Mouse (Mus musculus) hindbrain, postnatal 0 days (tissue): ENCODE measurements around the gene 4933405L10Rik. TPM values are rescaled to one million over a fixed set of nuclear protein-coding genes. Genes with fewer than 3 reads are reported as not detected.

ENCODE experiments used
- ATAC-seq: fragments of 200-750 bp; cut with Nextera tagmentation; 2 replicates; pipeline ENCODE4 v1.8.0; 2017; ENCODE audit warnings: mild to moderate bottlenecking, moderate TSS enrichment, moderate library complexity
- DNase-seq: peaks from one replicate; pipeline ENCODE4 v3.0.0-alpha.2; 2015; ENCODE audit warnings: low spot score
- H3K27ac ChIP-seq: fragments of 300-500 bp; sonication (generic); 2 replicates; pipeline ENCODE4 v1.5.1; 2014; ENCODE audit warnings: mild to moderate bottlenecking
- H3K27me3 ChIP-seq: fragments of 300-500 bp; sonication (generic); 2 replicates; pipeline ENCODE4 v1.6.1; 2014; ENCODE audit warnings: low read length, mixed read lengths; ENCODE audit not compliant: insufficient read depth
- H3K36me3 ChIP-seq: fragments of 300-500 bp; sonication (generic); 2 replicates; pipeline ENCODE4 v1.6.1; 2014; ENCODE audit warnings: low read length, mixed read lengths; ENCODE audit not compliant: insufficient read depth
- H3K4me1 ChIP-seq: fragments of 300-500 bp; sonication (generic); 2 replicates; pipeline ENCODE4 v1.6.1; 2014; ENCODE audit warnings: antibody characterized with exemption, low read length, mixed read lengths; ENCODE audit not compliant: insufficient read depth
- H3K4me2 ChIP-seq: fragments of 300-500 bp; sonication (generic); 2 replicates; pipeline ENCODE4 v1.6.1; 2014; ENCODE audit warnings: low read depth, mild to moderate bottlenecking, low read length, moderate library complexity, mixed read lengths
- H3K4me3 ChIP-seq: fragments of 300-500 bp; sonication (generic); 2 replicates; pipeline ENCODE4 v1.5.1; 2014; ENCODE audit warnings: low read length
- H3K9ac ChIP-seq: fragments of 300-500 bp; sonication (generic); replicated peaks from 2 replicates; pipeline ENCODE4 v1.6.1; 2014; ENCODE audit warnings: mild to moderate bottlenecking, low read length, moderate library complexity, mixed read lengths
- H3K9me3 ChIP-seq: fragments of 300-500 bp; sonication (generic); 2 replicates; pipeline ENCODE4 v1.6.1; 2016; ENCODE audit warnings: low read length, mixed read lengths
- CTCF ChIP-seq: IDR thresholded peaks from 2 replicates; pipeline ENCODE4 v1.5.1; 2016; ENCODE audit warnings: antibody characterized with exemption, control low read depth, low read depth
- WGBS: fragments of 180-500 bp; shearing (Covaris S2); extraction: QIAGEN DNeasy Blood & Tissue Kit; methylation state at CpG from one replicate; pipeline ENCODE4 v1.1.7; 2014; 5-methylcytosine and 5-hydroxymethylcytosine counted together
- polyA plus RNA-seq: library from polyadenylated mRNA; unstranded; fragments of >200 nt; fragmentation: Nextera tagmentation; extraction: Ambion mirVana; gene quantifications from 2 replicates; pipeline ENCODE4 v1.2.1, GENCODE M21; 2015
- total RNA-seq: library from RNA; depleted of rRNA; stranded (reverse); fragments of >200 nt; gene quantifications from 2 replicates; pipeline ENCODE4 v1.2.3, GENCODE M21; 2014; rRNA removed

The 4933405L10Rik gene
- total and polyA plus RNA-seq, 2 experiments from 2014 or later, result 0.38 TPM; not detected in 1

GRCm38 (mm10) chr8:105753916-105754315 lies 46.5 kb downstream of the 4933405L10Rik start:
- Histone ChIP-seq H3K9me3 (no peaks in the 10 kb centered on the region), H3K4me1 (peaks cover 11% of the 10 kb centered on the region), H3K9ac (no peak overlapping the region), H3K4me2 (no peak overlapping the region), H3K27ac (no peak overlapping the region), H3K4me3 (no peak overlapping the region), H3K27me3 (no peaks in the 10 kb centered on the region), H3K36me3 (no peaks in the 10 kb centered on the region)
- no peak for TF ChIP-seq CTCF
- ATAC-seq (no peak), DNase-seq (no peak)
- 44% methylated on average over 2 of the region's 2 CpGs for WGBS

- TF ChIP-seq CTCF, result no peak
- no peak overlapping the region for H3K4me2 ChIP-seq
- 79% methylated on average over 2 of the region's 2 CpGs for WGBS
- no peak overlapping the region for H3K9ac ChIP-seq
- ATAC-seq, result no peak
- H3K9me3 ChIP-seq, result no peaks in the 10 kb centered on the region
- no peaks in the 10 kb centered on the region for H3K36me3 ChIP-seq
- H3K27me3 ChIP-seq, result no peaks in the 10 kb centered on the region
- H3K4me3 ChIP-seq, result no peak overlapping the region
- peaks cover 11% of the 10 kb centered on the region for H3K4me1 ChIP-seq
- H3K27ac ChIP-seq, result no peak overlapping the region
- no peak for DNase-seq
Measured at GRCm38 (mm10) chr8:105754688-105755087, 47.2 kb downstream of the 4933405L10Rik start.

GRCm38 (mm10) chr8:105757796-105758276 lies 50.4 kb downstream of the 4933405L10Rik start:
- Histone ChIP-seq H3K27me3 (no peaks in the 10 kb centered on the region), H3K27ac (peak overlapping the region; percentile 93), H3K9me3 (no peaks in the 10 kb centered on the region), H3K9ac (peak overlapping the region; percentile 80), H3K4me1 (0 out of 2 replicates have a peak, but pooled peaks cover 5% of the 10 kb centered on the region), H3K36me3 (no peaks in the 10 kb centered on the region), H3K4me3 (peak overlapping the region; percentile 97), H3K4me2 (peak overlapping the region; percentile 62)
- no peak for TF ChIP-seq CTCF
- ATAC-seq, result no peak; the same call in 1 of the 2 replicates
- WGBS, result under 1% methylated on average over 12 of the region's 12 CpGs
- DNase-seq, result no peak

- DNase-seq, result peak; percentile 98
- Histone ChIP-seq H3K27me3 (no peaks in the 10 kb centered on the region), H3K36me3 (no peaks in the 10 kb centered on the region), H3K4me1 (0 out of 2 replicates have a peak, but pooled peaks cover 5% of the 10 kb centered on the region), H3K4me3 (peak within 1 kb of the TSS; percentile 97), H3K4me2 (peak within 1 kb of the TSS; percentile 62), H3K9me3 (no peaks in the 10 kb centered on the region), H3K27ac (peak within 1 kb of the TSS; percentile 93), H3K9ac (peak within 1 kb of the TSS; percentile 80)
- peak; percentile 15; the same call in 1 of the 2 replicates for TF ChIP-seq CTCF
- 3% methylated on average over 57 of the region's 57 CpGs for WGBS
- ATAC-seq, result peak; percentile 99
Measured at GRCm38 (mm10) chr8:105758277-105759108, 51.0 kb downstream of the 4933405L10Rik start, which contains the start of gene Gfod2. Gfod2 (minus strand) TSS chr8:105758664.

Other genes with a start within 250 kb of the 4933405L10Rik start
- gene Tppp3, start 236.1 kb upstream of the 4933405L10Rik start, total RNA-seq, result 106 and 108 TPM in 2 replicates
- 197 and 201 TPM in 2 replicates for gene Tppp3, start 236.1 kb upstream of the 4933405L10Rik start, polyA plus RNA-seq
- 49.3 and 54.2 TPM in 2 replicates for gene Zdhhc1, start 210.8 kb upstream of the 4933405L10Rik start, total RNA-seq
- 31.3 and 34.7 TPM in 2 replicates for gene Zdhhc1, start 210.8 kb upstream of the 4933405L10Rik start, polyA plus RNA-seq
- gene Hsd11b2, start 188.9 kb upstream of the 4933405L10Rik start, total RNA-seq, result 6.1 and 9.9 TPM in 2 replicates
- 6.3 and 7.4 TPM in 2 replicates for gene Hsd11b2, start 188.9 kb upstream of the 4933405L10Rik start, polyA plus RNA-seq
- 231 and 249 TPM in 2 replicates for gene Atp6v0d1, start 141.6 kb upstream of the 4933405L10Rik start, total RNA-seq
- gene Atp6v0d1, start 141.6 kb upstream of the 4933405L10Rik start, polyA plus RNA-seq, result 271 and 289 TPM in 2 replicates
- 14.4 and 15.1 TPM in 2 replicates for gene Ripor1, start 102.4 kb upstream of the 4933405L10Rik start, total RNA-seq
- gene Ripor1, start 102.4 kb upstream of the 4933405L10Rik start, polyA plus RNA-seq, result 23.5 and 28.7 TPM in 2 replicates
- 27.4 and 35.9 TPM in 2 replicates for gene Ctcf, start 71.1 kb upstream of the 4933405L10Rik start, total RNA-seq
- gene Ctcf, start 71.1 kb upstream of the 4933405L10Rik start, polyA plus RNA-seq, result 87.4 and 88.1 TPM in 2 replicates
- gene Agrp, start 70.3 kb upstream of the 4933405L10Rik start, total RNA-seq, result 2.1 TPM in 1 of 2 replicates, not detected in the other
- gene Agrp, start 70.3 kb upstream of the 4933405L10Rik start, polyA plus RNA-seq, result 1.3 and 1.4 TPM in 2 replicates
- 1.8 and 6.0 TPM in 2 replicates for gene Carmil2, start 21.4 kb upstream of the 4933405L10Rik start, total RNA-seq
- gene Carmil2, start 21.4 kb upstream of the 4933405L10Rik start, polyA plus RNA-seq, result 29.1 and 30.5 TPM in 2 replicates
- 25.8 and 39.3 TPM in 2 replicates for gene Acd, start 6.6 kb upstream of the 4933405L10Rik start, total RNA-seq
- 82.1 and 88.2 TPM in 2 replicates for gene Acd, start 6.6 kb upstream of the 4933405L10Rik start, polyA plus RNA-seq
- gene Pard6a, start 6.5 kb upstream of the 4933405L10Rik start, total RNA-seq, result 67.6 and 84.6 TPM in 2 replicates
- 74.4 and 75.5 TPM in 2 replicates for gene Pard6a, start 6.5 kb upstream of the 4933405L10Rik start, polyA plus RNA-seq
- gene Enkd1, start 555 bp downstream of the 4933405L10Rik start, total RNA-seq, result 11.7 and 12.1 TPM in 2 replicates
- gene Enkd1, start 555 bp downstream of the 4933405L10Rik start, polyA plus RNA-seq, result 17.3 and 18.5 TPM in 2 replicates
- 53.1 and 56.3 TPM in 2 replicates for gene Gfod2, start 51.0 kb downstream of the 4933405L10Rik start, total RNA-seq
- gene Gfod2, start 51.0 kb downstream of the 4933405L10Rik start, polyA plus RNA-seq, result 53.7 and 53.8 TPM in 2 replicates
- gene Ranbp10, start 119.7 kb downstream of the 4933405L10Rik start, total RNA-seq, result 10.5 and 15.7 TPM in 2 replicates
- gene Ranbp10, start 119.7 kb downstream of the 4933405L10Rik start, polyA plus RNA-seq, result 6.3 and 7.2 TPM in 2 replicates
- gene Tsnaxip1, start 120.1 kb downstream of the 4933405L10Rik start, total RNA-seq, result 0.36 and 0.37 TPM in 2 replicates
- 0.64 and 0.71 TPM in 2 replicates for gene Tsnaxip1, start 120.1 kb downstream of the 4933405L10Rik start, polyA plus RNA-seq
- 40.9 and 45.3 TPM in 2 replicates for gene Cenpt, start 145.6 kb downstream of the 4933405L10Rik start, total RNA-seq
- gene Cenpt, start 145.6 kb downstream of the 4933405L10Rik start, polyA plus RNA-seq, result 39.9 and 42.8 TPM in 2 replicates
- gene Thap11, start 147.5 kb downstream of the 4933405L10Rik start, total RNA-seq, result 86.9 and 112 TPM in 2 replicates
- gene Thap11, start 147.5 kb downstream of the 4933405L10Rik start, polyA plus RNA-seq, result 44.9 and 45.6 TPM in 2 replicates
- gene Nutf2, start 152.9 kb downstream of the 4933405L10Rik start, total RNA-seq, result 20.1 and 49.6 TPM in 2 replicates
- 119 and 158 TPM in 2 replicates for gene Nutf2, start 152.9 kb downstream of the 4933405L10Rik start, polyA plus RNA-seq
- gene Edc4, start 173.2 kb downstream of the 4933405L10Rik start, total RNA-seq, result 113 and 118 TPM in 2 replicates
- gene Edc4, start 173.2 kb downstream of the 4933405L10Rik start, polyA plus RNA-seq, result 41.7 and 42.0 TPM in 2 replicates
- gene Nrn1l, start 185.9 kb downstream of the 4933405L10Rik start, total RNA-seq, result 0.75 and 3.3 TPM in 2 replicates
- 1.9 and 2.0 TPM in 2 replicates for gene Nrn1l, start 185.9 kb downstream of the 4933405L10Rik start, polyA plus RNA-seq
- 30.0 and 32.3 TPM in 2 replicates for gene Pskh1, start 192.8 kb downstream of the 4933405L10Rik start, total RNA-seq
- gene Pskh1, start 192.8 kb downstream of the 4933405L10Rik start, polyA plus RNA-seq, result 11.3 and 11.5 TPM in 2 replicates
- gene Ctrl, start 226.2 kb downstream of the 4933405L10Rik start, total RNA-seq, result 1.7 and 5.5 TPM in 2 replicates
- 3.1 and 3.3 TPM in 2 replicates for gene Ctrl, start 226.2 kb downstream of the 4933405L10Rik start, polyA plus RNA-seq
- 67.3 and 75.1 TPM in 2 replicates for gene Psmb10, start 230.8 kb downstream of the 4933405L10Rik start, total RNA-seq
- gene Psmb10, start 230.8 kb downstream of the 4933405L10Rik start, polyA plus RNA-seq, result 115 and 117 TPM in 2 replicates
- 24.7 and 26.5 TPM in 2 replicates for gene Lcat, start 235.7 kb downstream of the 4933405L10Rik start, total RNA-seq
- 13.0 and 16.8 TPM in 2 replicates for gene Lcat, start 235.7 kb downstream of the 4933405L10Rik start, polyA plus RNA-seq